Mouse (Mus musculus) NIH3T3 (cell line): Measurements from ENCODE around the gene Tnni3k.

Experiments
- DNase-seq: peaks from one replicate; pipeline ENCODE4 v3.0.0-alpha.2; 2012; ENCODE audit warnings: low read depth

Gene Tnni3k

DNA sequence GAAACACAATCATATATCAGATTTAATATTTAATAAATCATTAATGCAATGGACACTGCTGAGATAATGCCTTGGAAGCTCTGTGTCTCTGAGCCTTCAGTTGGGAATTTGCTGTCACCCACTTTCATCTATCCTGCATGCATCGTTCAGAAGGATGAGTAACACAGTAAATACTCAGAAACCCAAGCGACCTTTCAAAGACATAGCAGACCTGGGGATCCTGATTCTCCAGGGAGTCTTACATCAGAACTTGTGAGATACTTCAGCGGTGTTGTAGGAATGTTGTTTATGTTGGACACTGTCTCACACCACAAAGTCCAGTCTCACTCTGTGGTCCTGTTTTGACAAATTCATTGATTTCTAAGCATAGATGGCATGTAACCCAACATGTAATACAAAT lies 294.1 kb downstream of the Tnni3k start:
- DNase-seq: peak; percentile 13

DNA sequence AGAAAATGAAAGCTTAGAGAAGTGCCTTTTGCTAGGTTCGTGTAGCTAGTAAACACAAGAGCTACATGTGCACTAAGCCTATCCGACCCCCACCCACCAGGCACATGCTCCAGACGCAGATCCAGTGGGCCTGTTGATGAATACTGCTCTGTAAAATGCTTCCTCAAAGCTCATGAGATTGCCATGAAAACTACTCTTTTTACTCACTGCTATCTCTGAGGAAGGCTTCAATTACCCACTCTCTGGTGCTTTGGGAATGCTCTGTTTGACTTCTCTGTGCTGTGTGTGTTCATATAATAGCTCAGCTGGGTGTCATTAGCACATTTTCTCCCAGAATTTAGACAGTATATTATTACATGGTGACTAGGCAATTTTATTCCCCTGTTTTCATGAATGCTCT lies 297.1 kb downstream of the Tnni3k start:
- DNase-seq: no peak

DNA sequence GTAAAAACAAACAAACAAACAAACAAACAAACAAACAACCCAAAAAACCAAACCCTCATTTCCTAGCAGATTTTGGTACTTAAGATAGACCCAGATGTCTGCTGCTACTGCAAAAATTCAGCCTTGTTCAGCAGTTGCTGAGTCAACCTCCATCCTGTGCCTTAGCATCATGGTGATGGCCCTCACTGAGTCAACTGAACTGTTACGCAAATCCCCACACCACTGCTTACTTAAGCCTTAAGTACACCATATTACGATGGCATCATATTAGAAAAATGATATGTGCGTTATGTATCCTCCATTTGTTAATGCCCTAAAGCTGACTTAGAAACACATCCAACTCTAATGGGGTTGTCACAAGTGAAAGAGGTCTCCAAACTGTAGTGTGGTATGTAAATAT lies 300.0 kb downstream of the Tnni3k start:
- peak; percentile 65 for DNase-seq

DNA sequence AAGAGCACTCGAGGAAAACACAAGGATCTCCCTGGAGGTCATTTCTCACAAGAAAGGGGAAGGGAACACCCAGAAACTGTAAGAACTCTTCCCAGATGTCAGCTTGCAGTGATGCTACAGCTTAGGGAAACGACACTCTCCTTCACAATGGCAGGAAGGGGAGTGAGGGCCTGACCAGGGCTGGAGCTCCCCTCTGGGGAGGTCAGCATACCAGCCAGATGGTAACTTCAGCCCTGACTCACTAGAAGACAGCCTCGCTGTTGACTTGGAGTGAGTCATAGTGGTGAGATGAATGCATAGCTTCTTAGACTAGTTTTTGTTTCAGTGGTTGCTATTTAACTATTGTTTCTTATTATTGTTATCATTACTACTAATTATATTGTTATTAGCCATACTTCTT lies 300.7 kb downstream of the Tnni3k start:
- peak; percentile 72 for DNase-seq

- no peak for DNase-seq
Measured at GRCm38 (mm10) chr3:154744317-154744716, 310.9 kb downstream of the Tnni3k start.

DNA sequence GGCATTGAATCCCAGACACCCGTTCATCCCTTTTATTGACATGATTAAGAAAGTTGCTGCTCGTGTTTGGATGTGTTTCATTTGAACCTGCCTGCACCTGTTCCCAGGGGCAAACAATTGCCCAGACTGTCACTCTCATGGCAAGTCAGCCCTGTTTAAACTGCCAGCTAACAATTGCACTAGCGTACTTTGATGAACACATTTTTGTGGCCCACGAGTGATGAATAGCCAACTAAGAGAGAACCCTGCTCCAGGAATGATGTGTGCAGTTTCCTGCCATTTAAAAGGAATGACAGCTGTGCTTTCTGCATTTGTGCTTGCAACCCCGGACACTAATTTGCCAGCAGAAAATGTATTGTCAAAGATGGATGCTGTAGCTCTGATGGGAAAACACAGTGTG lies 312.3 kb downstream of the Tnni3k start:
- DNase-seq: no peak

GRCm38 (mm10) chr3:154741496-154741895 lies 313.7 kb downstream of the Tnni3k start:
- DNase-seq: peak; percentile 7
